Comparison of ENCODE assay signal across 1 mouse cellular context in genomic region chr17:34855825-34856224, GRCm38 (mm10).
TF ChIP-seq lines count a peak whose summit lies in the region.

No protein-coding gene starts in this region.

TF ChIP-seq in MEL, 35 proteins besides CTCF, POLR2A, EP300 and RAD21:
- TF ChIP-seq POLR2AphosphoS5 (IDR thresholded peaks at IDR 0.05; ENCODE audit: borderline replicate concordance, low read depth, low read length) (no peak), ZC3H11A (IDR thresholded peaks at IDR 0.05; ENCODE audit: low read depth, low read length) (peak; percentile 37; the same call in 1 of the 2 replicates), NELFE (IDR thresholded peaks at IDR 0.05; ENCODE audit: low read depth, low read length) (no peak), USF2 (IDR thresholded peaks at IDR 0.05; ENCODE audit: borderline replicate concordance in 1 of 2, insufficient read depth in 1 of 2, low read depth in 1 of 2, low read length in 2 of 2) (no peak), SMC3 (IDR thresholded peaks at IDR 0.05; ENCODE audit: low read depth, low read length) (peak; percentile 85)
